Mouse (Mus musculus) cerebellum, postnatal 10 days (tissue): ENCODE data around the gene Arl10.
A peak's percentile ranks its signal among the peaks of the same experiment; 100 is the strongest.

Source experiments
- DNase-seq, 2 experiments: peaks; one replicate each; pipeline ENCODE4 v3.0.0; 2021; ENCODE audit warnings: mixed read lengths in 2 of 2

The Arl10 gene

GRCm38 (mm10) chr13:54574854-54575481, at the start of gene Arl10:
Gene Arl10 (plus strand): TSS chr13:54575015.
- peak; percentile 88 to 92 for DNase-seq

GRCm38 (mm10) chr13:54527140-54527539, 47.7 kb upstream of the Arl10 start:
- no peak for DNase-seq

- no peak for DNase-seq
These were observed 42.7 kb upstream of the Arl10 start for GRCm38 (mm10) chr13:54532134-54532533.

GRCm38 (mm10) chr13:54548036-54548435, 26.8 kb upstream of the Arl10 start:
- DNase-seq: no peak

GRCm38 (mm10) chr13:54556176-54556575, 18.6 kb upstream of the Arl10 start:
- no peak for DNase-seq

- DNase-seq: peak; percentile 91 to 93
These were observed 18.0 kb upstream of the Arl10 start for GRCm38 (mm10) chr13:54556796-54557195.

GRCm38 (mm10) chr13:54557652-54558051, 17.2 kb upstream of the Arl10 start:
- no peak for DNase-seq

GRCm38 (mm10) chr13:54559656-54560055, 15.2 kb upstream of the Arl10 start:
- no peak for DNase-seq

GRCm38 (mm10) chr13:54560608-54561007, 14.2 kb upstream of the Arl10 start:
- no peak for DNase-seq

GRCm38 (mm10) chr13:54562562-54562961, 12.3 kb upstream of the Arl10 start:
- no peak for DNase-seq

- DNase-seq: no peak
These were observed 10.3 kb upstream of the Arl10 start for GRCm38 (mm10) chr13:54564232-54565200.

- DNase-seq: peak; percentile 98
These were observed 9.6 kb upstream of the Arl10 start, which contains the start of gene 4833439L19Rik for GRCm38 (mm10) chr13:54565201-54565581. Gene 4833439L19Rik (minus strand): TSS chr13:54565435.

GRCm38 (mm10) chr13:54565594-54566345, 9.0 kb upstream of the Arl10 start:
- peak; percentile 81 to 83 for DNase-seq

GRCm38 (mm10) chr13:54568380-54568779, 6.4 kb upstream of the Arl10 start:
- no peak for DNase-seq

GRCm38 (mm10) chr13:54569282-54569681, 5.5 kb upstream of the Arl10 start:
- no peak for DNase-seq

- DNase-seq: no peak
These were observed 4.1 kb upstream of the Arl10 start for GRCm38 (mm10) chr13:54570736-54571135.

- peak; percentile 57 to 70 for DNase-seq
These were observed 3.2 kb upstream of the Arl10 start for GRCm38 (mm10) chr13:54571637-54572036.

- no peak for DNase-seq
These were observed 2.2 kb upstream of the Arl10 start for GRCm38 (mm10) chr13:54572621-54573020.

- peak in 1 of 2 experiments; percentile 30 for DNase-seq
These were observed 674 bp downstream of the Arl10 start for GRCm38 (mm10) chr13:54575489-54575888.

GRCm38 (mm10) chr13:54577652-54578507, 3.1 kb downstream of the Arl10 start:
- DNase-seq: no peak

- no peak for DNase-seq
These were observed 6.6 kb downstream of the Arl10 start for GRCm38 (mm10) chr13:54581385-54581784.

- DNase-seq: no peak
These were observed 7.3 kb downstream of the Arl10 start for GRCm38 (mm10) chr13:54582126-54582525.
